Mouse (Mus musculus) C2C12 (cell line): ENCODE data around the gene Bmp4. TPM values are rescaled to one million over a fixed set of nuclear protein-coding genes. Genes with fewer than 3 reads are reported as not detected.
A peak's percentile ranks its signal among the peaks of the same experiment; 100 is the strongest.

Experiments
- H3K27me3 ChIP-seq: one replicate; pipeline ENCODE4 v1.6.1; 2011; ENCODE audit not compliant: control insufficient read depth, insufficient read depth, insufficient read length
- H3K36me3 ChIP-seq: one replicate; pipeline ENCODE4 v1.6.1; 2011; ENCODE audit not compliant: control insufficient read depth, insufficient read depth
- H3K4me3 ChIP-seq: one replicate; pipeline ENCODE4 v1.5.1; 2011; ENCODE audit warnings: mild to moderate bottlenecking, control low read depth; ENCODE audit not compliant: poor library complexity, insufficient read depth, severe bottlenecking
- H3K79me2 ChIP-seq: one replicate; pipeline ENCODE4 v1.6.1; 2011; ENCODE audit not compliant: control insufficient read depth, insufficient read depth
- H3K79me3 ChIP-seq: one replicate; pipeline ENCODE4 v1.6.1; 2011; ENCODE audit warnings: low read depth, control low read depth
- H3ac ChIP-seq: one replicate; pipeline ENCODE3; 2011; ENCODE audit warnings: low read depth; ENCODE audit not compliant: control insufficient read depth, insufficient read length
- CEBPB ChIP-seq: IDR thresholded peaks from one replicate; pipeline ENCODE4 v1.6.1; 2011; ENCODE audit warnings: low read depth, mild to moderate bottlenecking, control low read depth, moderate library complexity
- CTCF ChIP-seq: IDR thresholded peaks from one replicate; pipeline ENCODE4 v1.5.1; 2011; ENCODE audit not compliant: control insufficient read depth, insufficient read depth, insufficient read length
- FOSL1 ChIP-seq: IDR thresholded peaks from one replicate; pipeline ENCODE4 v1.8.0; 2011; ENCODE audit warnings: mild to moderate bottlenecking, low read length; ENCODE audit not compliant: poor library complexity, insufficient read depth, severe bottlenecking
- MAX ChIP-seq: IDR thresholded peaks from one replicate; pipeline ENCODE4 v1.6.1; 2011; ENCODE audit warnings: mild to moderate bottlenecking, control low read depth
- MYOD1 ChIP-seq: IDR thresholded peaks from one replicate; pipeline ENCODE4 v1.6.1; 2011; ENCODE audit warnings: low read depth; ENCODE audit not compliant: control insufficient read depth, insufficient read length
- MYOG ChIP-seq: IDR thresholded peaks from one replicate; pipeline ENCODE4 v1.6.1; 2011; ENCODE audit not compliant: control insufficient read depth, insufficient read length; ENCODE audit errors: extremely low read depth
- USF1 ChIP-seq: IDR thresholded peaks from one replicate; pipeline ENCODE4 v1.6.1; 2011; ENCODE audit warnings: low read depth, mild to moderate bottlenecking, control low read depth, moderate library complexity
- polyA plus RNA-seq: library from polyadenylated mRNA; unstranded; fragments of >200 nt; fragmentation: generic; extraction: Trizol; gene quantifications from one replicate; pipeline ENCODE4 v1.2.1, GENCODE M21; 2012; ENCODE audit warnings: missing spikeins

Gene Bmp4
- polyA plus RNA-seq, 1 experiment = not detected

DNA sequence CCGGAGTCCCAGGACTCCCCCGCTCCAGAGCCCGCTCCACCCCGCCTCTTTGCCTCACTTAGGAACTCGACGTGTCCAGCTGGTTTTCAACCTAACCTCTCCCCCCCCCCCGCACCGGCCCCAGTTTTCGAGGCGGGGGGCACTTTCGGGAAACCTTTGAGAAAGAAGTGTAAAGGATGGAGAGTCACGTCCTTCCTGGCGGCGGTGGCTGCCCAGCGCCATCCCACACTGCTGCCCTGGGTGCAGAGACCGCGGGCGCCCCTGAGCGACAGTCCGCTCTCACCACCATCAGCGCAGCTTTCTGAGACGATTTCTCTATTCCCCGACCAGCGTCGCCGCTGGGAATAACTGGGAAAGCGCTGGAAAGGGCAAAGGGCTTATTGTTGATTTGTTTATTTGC, 1.8 kb downstream of the Bmp4 start:
- Histone ChIP-seq H3K4me3 (no peak overlapping the region), H3K79me2 (no peaks in the 10 kb centered on the region), H3ac (no peak overlapping the region), H3K27me3 (peaks cover 38% of the 10 kb centered on the region), H3K36me3 (no peaks in the 10 kb centered on the region), H3K79me3 (no peaks in the 10 kb centered on the region)
- TF ChIP-seq CEBPB (no peak), MAX (no peak), FOSL1 (no peak), USF1 (no peak), MYOD1 (no peak), MYOG (no peak), CTCF (no peak)

DNA sequence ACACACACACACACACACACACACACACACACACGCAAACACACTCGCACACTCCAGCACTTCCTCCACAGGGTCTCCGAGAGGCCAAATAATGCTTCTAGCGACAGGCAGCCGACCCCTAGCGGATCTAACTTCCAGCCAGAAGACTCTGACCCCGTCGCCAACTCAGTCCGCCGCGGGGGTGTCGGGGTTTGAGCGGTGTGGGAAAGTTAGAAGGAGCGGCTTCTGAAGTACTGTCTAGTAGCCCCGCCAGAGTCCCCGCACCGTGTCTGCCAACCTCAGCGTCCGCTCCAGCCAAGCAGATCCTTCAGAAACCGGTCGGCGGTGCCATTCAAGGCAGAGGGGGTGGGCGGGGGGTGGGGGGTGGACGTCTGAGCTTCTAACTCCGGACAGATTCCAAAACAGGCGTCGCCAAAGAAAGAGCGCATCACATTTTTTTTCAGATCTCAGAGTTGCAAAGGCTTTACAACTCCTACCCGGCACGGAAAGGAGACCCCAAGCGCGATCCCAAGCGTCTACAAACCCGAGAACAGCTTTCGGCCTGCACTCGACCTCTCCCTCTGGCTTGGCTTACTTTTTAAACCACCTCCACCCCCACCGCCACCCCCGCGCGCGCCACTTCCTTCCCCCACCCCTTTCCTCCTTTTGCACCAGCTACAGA, 2.5 kb downstream of the Bmp4 start:
- no peak for TF ChIP-seq MAX
- TF ChIP-seq CTCF = no peak
- TF ChIP-seq MYOD1 = no peak
- no peak for TF ChIP-seq MYOG
- no peak for TF ChIP-seq CEBPB
- TF ChIP-seq FOSL1 = no peak
- no peak for TF ChIP-seq USF1
- H3K27me3 ChIP-seq = peaks cover 38% of the 10 kb centered on the region
- H3K79me3 ChIP-seq = no peaks in the 10 kb centered on the region
- no peaks in the 10 kb centered on the region for H3K36me3 ChIP-seq
- H3K79me2 ChIP-seq = no peaks in the 10 kb centered on the region
- no peak overlapping the region for H3K4me3 ChIP-seq
- H3ac ChIP-seq = no peak overlapping the region

DNA sequence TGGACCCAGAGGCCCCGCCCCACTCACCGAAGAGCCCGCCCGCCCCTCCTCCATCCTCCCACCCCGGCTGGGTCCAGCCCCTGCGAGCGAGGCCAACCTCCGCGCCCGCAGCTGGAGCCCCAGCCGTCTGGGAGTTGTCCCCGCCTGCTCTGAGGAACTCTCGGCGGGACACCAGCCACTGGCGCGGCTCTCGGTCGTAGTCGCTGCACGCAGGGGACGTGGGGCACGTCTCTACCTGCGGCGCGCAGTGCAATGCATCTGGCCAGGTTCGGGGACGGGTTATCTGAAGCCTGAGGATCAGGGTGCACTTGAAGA, 3.2 kb downstream of the Bmp4 start:
- peaks cover 38% of the 10 kb centered on the region for H3K27me3 ChIP-seq
- H3K36me3 ChIP-seq = no peaks in the 10 kb centered on the region
- no peaks in the 10 kb centered on the region for H3K79me3 ChIP-seq
- H3ac ChIP-seq = no peak overlapping the region
- TF ChIP-seq FOSL1 = no peak
- no peak for TF ChIP-seq MAX
- no peak for TF ChIP-seq CTCF
- no peak for TF ChIP-seq MYOD1
- TF ChIP-seq USF1 = no peak
- no peak for TF ChIP-seq MYOG
- no peak for TF ChIP-seq CEBPB
- H3K79me2 ChIP-seq = no peaks in the 10 kb centered on the region
- H3K4me3 ChIP-seq = no peak overlapping the region

DNA sequence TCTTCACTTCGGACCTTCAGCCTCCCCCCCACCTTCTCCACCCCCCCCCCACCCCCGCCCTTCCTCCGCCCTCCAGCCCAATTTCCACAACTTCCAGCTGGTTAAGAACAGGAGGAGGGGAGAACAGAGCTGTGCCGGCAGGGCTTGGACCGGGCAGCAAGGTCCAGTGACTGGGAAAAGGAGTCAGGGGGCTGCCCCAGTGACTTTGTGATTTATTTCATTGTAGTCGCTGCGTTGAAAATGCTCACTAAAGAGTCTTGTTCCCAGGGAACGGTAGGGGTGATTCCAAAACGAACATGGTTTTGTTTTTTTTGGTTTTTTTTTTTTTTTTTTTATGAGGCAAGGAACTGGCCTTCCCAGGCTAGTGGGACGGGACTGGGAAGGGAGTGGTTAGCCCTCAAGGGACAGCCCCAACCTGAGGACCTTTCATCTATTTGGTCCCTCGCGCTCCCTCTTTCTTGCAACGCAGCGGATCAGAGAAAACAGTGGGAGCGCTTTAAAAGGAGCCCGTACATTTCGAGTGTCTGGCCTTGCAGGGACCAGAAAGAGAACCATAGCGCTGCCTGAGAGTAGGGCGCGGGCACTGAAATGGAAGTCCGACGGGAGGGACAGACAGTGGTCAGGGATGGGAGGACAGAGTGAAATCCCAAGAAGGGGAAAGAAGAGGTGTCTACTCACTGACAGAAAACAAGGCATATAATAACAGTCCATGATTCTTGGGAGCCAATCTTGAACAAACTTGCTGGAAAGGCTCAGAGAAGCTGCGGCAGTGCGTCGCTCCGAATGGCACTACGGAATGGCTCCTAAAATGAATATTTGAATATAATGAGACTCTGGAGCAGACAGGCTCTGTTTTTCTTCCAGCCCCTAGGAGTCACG, 3.8 kb downstream of the Bmp4 start:
- Histone ChIP-seq H3K27me3 (peaks cover 38% of the 10 kb centered on the region), H3K4me3 (no peak overlapping the region), H3K79me3 (no peaks in the 10 kb centered on the region), H3K36me3 (no peaks in the 10 kb centered on the region), H3ac (no peak overlapping the region), H3K79me2 (no peaks in the 10 kb centered on the region)
- no peak for TF ChIP-seq MYOD1
- peak; percentile 36 for TF ChIP-seq USF1
- TF ChIP-seq CEBPB = no peak

DNA sequence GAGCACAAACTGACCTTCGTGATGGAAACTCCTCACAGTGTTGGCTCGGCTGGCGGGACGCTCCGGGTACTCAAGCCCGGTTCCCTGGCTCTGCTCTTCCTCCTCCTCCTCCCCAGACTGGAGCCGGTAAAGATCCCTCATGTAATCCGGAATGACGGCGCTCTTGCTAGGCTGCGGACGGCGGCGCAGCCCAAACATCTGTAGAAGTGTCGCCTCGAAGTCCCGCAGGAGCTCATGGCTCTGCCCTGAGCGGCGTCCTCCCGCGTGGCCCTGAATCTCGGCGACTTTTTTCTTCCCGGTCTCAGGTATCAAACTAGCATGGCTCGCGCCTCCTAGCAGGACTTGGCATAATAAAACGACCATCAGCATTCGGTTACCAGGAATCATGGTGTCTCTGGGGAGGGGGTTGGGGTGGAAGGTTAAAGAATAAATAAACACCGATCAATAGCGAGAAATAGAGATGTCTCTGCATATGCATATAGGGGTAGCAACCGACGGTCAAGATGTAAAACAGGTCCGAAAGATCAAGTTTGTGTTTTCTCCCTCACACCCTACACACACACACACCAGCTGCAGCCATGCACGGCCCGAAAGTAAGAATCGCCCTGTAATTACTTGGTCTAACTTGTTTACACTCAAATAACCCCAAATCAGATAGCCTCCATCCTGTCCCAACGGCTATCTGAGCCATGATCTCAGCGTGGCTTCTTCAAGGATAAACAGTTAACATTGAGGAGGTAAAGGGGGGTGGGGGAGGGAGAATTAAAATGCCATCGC, 4.6 kb downstream of the Bmp4 start:
- Histone ChIP-seq H3ac (no peak overlapping the region), H3K4me3 (no peak overlapping the region), H3K27me3 (peaks cover 38% of the 10 kb centered on the region), H3K36me3 (no peaks in the 10 kb centered on the region), H3K79me2 (no peaks in the 10 kb centered on the region), H3K79me3 (no peaks in the 10 kb centered on the region)
- no peak for TF ChIP-seq USF1
- no peak for TF ChIP-seq MYOG
- no peak for TF ChIP-seq FOSL1
- no peak for TF ChIP-seq MAX
- no peak for TF ChIP-seq CEBPB
- TF ChIP-seq MYOD1 = no peak
- TF ChIP-seq CTCF = no peak
